Mouse (Mus musculus): ENCODE data around the gene Trpm2.
"Not testable (repeated sequence)": the region's sequence is repeated elsewhere in the genome, so short reads cannot be mapped to it uniquely, and the experiment has no call there.

The Trpm2 gene

DNA sequence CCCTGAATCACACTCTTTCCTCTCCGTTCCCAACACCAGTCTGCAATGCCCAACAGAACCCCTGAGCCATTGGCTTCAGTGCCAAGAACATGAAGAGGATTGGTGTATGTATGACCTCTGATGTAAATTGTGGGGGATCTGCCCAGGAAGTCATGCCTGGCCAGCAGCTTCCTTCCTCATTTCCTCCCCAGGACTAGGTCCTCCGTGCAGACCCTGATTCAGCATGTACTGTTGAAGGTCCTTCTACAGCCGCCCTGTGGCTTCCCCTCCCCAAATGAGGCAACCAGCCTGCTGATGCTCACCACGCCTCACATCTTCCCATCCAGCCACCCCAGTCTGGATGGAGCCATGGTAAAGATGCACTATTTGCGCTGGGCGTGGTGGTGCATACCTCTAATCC, at the start of gene Trpm2:
TSS of gene Trpm2 (minus strand) at position 83 of the 400 bp plus-strand sequence.
- no peak for DNase-seq

DNA sequence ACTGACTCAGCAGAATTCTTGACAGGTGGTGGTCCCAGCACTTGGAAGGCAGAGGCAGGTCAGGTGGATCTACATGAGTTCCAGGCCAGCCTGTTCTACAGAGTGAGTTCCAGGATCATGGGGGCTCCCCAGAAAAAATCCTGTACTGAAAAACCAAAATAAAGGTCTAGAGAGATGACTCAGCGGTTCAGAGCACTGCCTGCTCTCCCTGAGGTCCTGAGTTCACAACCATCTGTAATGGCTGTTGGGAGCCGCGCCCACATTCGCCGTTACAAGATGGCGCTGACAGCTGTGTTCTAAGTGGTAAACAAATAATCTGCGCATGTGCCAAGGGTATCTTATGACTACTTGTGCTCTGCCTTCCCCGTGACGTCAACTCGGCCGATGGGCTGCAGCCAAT, 49.6 kb upstream of the Trpm2 start:
- DNase-seq: not testable (repeated sequence)

GRCm38 (mm10) chr10:78019291-78019690, 48.9 kb upstream of the Trpm2 start:
- DNase-seq: no peak

GRCm38 (mm10) chr10:78018797-78019203, 48.4 kb upstream of the Trpm2 start:
- peak; percentile 91 for DNase-seq

DNA sequence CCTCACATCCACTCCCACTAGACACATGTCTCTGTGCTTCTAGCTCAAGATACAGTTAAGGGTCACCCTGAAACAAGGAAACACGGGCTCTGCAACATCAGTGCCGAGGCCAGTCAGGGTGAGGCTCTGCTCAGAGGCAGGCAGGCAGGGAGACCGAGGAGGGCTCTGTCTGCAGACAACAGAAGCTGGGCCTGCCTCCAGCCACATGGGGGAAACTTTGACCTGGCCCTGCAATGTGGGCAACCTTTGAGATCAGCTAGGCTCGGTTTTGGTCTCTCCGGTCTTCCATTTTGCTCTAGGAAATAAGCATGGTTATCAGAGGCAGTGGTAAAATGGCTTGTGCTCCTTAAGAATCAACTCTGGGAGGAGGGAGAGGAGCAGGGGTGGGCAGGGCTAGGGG, 46.0 kb upstream of the Trpm2 start:
- no peak for DNase-seq

DNA sequence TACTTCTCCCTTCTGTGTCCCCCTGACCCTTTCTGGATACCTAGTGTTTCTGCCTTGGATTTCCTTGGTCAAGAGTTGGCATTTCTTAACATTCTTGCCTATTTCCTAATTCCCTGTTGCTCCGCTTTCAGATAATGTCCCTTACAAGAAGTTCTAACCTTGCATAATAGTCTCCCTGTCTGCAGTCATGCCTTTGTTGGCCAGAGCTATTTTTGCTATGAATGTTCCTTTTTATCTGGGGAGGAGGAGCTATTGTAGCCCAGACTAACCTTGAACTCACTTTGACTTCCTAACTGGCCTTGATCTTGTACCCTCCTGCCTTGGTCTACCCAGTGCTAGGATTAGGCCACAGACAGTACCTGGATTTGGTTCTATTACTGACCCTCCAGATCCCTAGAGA, 45.1 kb upstream of the Trpm2 start:
- DNase-seq: no peak

DNA sequence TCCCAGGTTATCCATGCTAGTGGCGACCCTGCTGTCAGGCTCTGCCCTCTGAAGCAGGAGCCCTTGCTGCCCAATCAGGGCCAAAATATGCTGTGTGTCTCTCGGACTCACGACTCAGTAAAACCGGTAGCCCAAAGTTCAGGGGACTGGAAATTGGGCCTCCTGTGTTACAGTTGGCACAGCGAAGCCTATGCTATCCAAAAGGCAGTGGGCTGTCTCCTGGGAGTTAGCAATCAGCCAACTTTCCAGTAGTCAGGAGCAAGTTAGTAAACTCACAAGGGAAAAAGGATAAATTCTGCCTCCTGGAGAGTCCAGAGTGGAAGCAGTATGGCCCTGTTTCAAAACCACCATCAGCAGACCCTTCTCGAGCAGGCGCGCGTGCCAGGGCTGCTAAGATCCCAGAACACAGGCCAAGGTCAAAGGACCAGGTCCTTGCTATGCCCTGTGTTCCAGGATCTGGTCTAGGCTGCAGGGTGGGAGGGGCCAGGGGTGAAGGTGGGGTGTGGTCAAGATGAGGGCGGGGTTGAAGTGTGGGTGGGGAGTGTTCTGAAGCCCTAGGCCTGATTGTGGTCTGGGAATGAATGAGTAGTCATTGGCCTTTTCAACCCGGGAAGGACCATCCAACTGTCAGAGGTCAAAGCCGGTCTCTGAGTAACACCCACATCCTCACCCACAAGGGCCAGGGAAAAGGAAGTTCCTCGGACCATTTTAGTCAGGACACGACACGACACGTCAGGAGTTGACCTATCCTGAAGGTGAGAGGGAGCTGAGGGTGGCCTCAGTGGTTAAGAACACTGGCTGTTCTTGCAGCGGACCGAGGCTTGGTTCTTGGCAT, 42.5 kb upstream of the Trpm2 start:
- no peak for DNase-seq

DNA sequence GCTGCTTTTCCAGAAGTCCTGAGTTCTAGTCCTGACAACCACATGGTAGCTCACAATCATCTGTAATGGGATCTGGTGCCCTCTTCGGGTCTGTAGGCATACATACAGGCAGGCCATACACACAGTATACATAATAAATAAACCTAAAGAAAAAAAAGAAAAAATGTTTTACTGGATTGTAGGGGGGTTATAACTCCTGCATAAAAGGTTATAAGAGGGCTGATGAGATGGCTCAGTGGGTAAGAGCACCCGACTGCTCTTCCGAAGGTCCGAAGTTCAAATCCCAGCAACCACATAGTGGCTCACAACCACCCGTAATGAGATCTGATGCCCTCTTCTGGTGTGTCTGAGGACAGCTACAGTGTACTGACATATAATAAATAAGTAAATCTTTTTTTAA, 40.8 kb upstream of the Trpm2 start:
- not testable (repeated sequence) for DNase-seq

DNA sequence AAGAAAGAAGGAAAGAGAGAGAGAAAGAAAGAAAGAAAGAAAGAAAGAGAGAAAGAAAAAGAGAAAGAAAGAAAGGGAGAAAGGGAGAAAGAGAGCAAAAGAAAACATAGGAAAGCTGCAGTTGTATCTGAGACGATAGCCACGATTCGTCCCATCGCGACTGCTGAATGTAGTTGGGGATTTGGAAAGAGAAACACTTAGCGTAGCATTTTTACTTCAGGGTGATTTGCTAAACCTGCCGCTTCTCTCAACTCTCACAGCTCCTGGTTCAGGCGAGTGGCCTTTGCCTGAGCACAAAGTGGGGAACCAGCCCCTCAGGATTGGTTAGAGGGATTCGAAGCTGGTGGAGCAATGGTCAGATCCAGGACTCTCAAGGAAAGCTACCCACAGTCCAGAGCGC, 40.0 kb upstream of the Trpm2 start:
- DNase-seq: peak; percentile 29

- no peak for DNase-seq
Observed at GRCm38 (mm10) chr10:78009945-78010293, 39.6 kb upstream of the Trpm2 start, which contains the start of gene Pfkl. Gene Pfkl, minus strand, starts transcription at chr10:78010083.

DNA sequence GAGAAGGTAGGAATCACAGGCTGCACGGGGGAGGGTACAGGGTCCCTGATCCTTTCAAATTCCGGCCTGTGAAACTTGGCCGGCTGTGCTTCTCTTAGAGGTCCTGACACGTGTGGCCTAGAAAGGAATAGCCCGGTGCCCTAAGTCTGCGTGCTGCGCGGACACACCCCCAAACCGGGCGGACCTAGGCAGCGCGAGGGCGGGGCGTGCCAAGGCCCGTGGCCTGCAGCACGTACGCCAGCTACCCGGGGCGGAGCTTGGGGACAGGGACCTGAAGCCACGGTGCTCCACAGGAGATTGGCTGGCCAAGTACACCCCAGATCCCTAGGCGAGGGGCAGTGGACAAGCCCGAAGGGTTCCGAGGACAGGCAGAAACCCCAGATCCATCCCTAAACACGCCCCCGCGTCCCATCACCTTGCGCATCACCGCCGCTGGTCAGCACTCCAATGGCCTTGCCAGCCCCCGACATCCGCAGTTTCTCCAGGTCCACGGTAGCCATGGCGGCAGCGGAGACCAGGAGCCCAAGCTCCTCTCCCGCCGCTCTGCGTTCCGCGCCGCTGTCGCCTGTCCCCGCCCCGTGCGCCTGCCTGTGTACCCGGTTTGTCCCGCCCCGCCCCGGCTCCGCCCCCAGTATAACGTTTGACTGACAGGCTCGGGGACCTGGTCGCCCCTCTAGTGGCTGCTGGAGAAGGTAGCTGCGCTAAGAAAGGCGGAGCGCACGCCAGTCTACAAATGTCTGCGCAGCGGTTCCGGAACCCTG, 39.0 kb upstream of the Trpm2 start:
- DNase-seq: peak; percentile 99

DNA sequence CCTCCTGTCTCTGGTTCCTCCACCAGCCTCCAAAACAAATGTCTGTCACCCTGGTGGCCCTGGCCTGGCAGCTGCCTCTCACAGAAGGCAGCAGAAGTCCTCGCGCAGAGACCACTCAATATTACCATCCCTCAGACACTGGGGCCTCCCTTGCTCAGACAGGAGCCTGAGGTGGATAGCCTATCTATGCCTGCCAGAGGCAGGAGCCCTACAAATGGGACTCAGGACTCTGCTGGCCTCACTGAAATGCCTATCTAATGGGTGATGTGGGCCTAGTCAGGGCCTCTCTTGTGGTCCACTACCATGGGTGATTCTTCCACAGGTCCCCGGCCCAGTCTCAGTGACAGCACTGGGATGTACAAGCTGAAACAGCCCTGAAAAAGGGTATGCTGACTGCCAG, 37.8 kb upstream of the Trpm2 start:
- no peak for DNase-seq

DNA sequence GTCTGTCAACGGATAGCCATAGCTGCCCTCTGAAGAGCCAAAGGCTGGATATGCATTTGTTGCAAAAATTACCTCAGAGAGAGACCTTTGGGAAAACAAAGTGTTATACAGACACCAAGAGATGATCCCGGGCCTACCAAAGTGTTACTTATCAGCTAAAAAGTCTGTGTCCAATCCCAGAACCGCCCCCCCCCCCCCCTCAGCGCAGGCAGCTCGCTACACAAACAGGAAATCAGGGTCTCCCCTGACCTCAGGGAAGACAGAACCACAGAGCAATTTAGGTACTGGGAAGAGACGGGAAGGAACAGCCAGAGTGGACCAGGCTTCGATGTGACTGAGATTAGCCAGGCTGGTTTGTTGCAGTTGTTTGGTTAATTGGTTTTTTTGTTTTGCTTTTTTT, 36.8 kb upstream of the Trpm2 start:
- DNase-seq: no peak

DNA sequence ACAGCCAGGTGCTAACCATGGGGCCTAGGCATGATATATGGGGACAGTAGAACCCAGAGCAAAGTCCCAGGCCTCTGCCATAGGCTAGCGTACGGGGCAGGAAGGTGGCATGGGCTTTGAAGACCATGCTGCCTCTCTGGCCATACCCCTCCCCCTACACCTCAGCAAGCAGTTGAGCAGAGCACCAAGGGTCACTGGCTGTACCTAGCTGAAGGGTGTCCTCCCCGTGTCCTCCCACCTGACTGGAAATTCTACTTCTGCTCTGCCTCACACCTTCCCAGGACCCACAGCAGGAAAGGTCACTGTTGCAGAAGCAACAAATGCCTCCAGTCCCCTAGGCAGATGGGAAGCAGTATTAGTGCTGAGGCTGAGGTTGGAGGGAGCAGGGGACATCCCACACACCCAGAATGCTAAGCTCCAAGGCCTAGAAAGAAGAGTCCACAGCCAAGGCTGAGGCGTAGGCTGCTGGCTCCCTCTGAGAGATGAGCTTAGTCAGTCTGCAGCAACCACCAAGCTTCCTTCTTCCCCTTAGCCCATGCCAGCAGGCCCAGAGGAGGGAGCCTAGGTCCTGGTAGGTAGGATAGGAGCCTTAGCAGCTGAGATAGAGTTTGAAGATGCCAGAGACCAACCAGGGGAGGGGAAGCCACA, 35.6 kb upstream of the Trpm2 start:
- no peak for DNase-seq

- no peak for DNase-seq
Observed at GRCm38 (mm10) chr10:78004479-78005100, 34.2 kb upstream of the Trpm2 start.

- no peak for DNase-seq
Observed at GRCm38 (mm10) chr10:78002316-78002715, 32.0 kb upstream of the Trpm2 start.

DNA sequence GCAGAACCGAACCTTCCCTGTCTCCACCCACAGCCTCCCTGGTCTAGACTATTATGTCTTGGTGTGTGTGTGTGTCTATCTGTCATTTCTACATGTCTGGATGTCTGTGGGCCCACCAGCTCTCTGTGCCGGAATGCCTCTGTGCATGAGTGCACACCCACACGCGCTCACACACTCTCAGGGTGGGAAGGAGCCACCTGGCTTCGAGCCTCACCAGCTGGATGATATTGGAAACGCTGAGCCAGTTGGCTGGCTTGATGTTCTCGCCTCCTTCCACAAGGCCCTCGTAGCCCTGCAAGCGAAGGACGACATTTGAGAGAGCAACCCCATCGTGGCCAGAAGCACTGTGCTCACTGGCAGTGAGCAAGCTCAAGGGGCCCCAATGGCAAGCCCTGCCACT, 31.4 kb upstream of the Trpm2 start:
- no peak for DNase-seq

GRCm38 (mm10) chr10:78000200-78000599, 29.8 kb upstream of the Trpm2 start:
- DNase-seq: no peak

- no peak for DNase-seq
Observed at GRCm38 (mm10) chr10:77995639-77996038, 25.3 kb upstream of the Trpm2 start.

DNA sequence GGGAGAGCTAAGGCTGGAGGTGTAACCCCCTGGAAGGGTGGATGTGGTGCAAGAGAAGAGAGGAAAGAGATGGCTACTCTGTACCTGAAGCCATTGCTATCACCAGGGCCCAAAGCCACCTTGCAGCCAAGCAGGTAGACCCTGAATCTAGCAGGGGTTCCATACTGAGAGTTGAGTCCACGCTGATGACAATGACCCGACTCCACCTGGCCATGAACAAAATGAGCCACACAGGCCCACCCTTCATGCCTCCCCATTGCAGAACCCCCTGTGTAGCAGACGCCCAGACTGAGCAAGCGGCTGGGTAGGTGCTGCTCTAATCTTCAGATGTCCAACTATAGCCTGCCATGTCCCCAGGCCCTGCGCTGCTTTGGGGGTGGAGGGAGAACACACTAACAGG, 15.4 kb upstream of the Trpm2 start:
- DNase-seq: no peak

- peak; percentile 81 for DNase-seq
Observed at GRCm38 (mm10) chr10:77984660-77985059, 14.3 kb upstream of the Trpm2 start.

GRCm38 (mm10) chr10:77978351-77979350, 8.3 kb upstream of the Trpm2 start, which contains the start of gene 1810043G02Rik:
Gene 1810043G02Rik, plus strand, starts transcription at chr10:77978524.
- peak; percentile 100 for DNase-seq

Data from thymus, postnatal 4 days (tissue).